In genomic region chr4:149571209-149571608, GRCm38 (mm10) we compare ENCODE assay signal across 9 mouse cellular contexts. TPM values are rescaled to one million over a fixed set of nuclear protein-coding genes. Genes with fewer than 3 reads are reported as not detected.
DNase-seq lines count a peak whose midpoint lies in the region; ATAC-seq and TF ChIP-seq lines count a peak whose summit lies in the region.
"Had no signal": no experiment of that assay in that cellular context is flagged by ENCODE, and none has a peak within 500 bp of the region (broad histone marks: within the 10 kb centered on the region; RNA-seq: fewer than 3 reads in every experiment).

No protein-coding gene starts in this region.

- POLR2A ChIA-PET in Patski (lab: Charles Lee) = interaction anchor here (0.6 kb wide), 1 partner anchor 15 kb away, joined by 3 read pairs; no protein-coding TSS in a partner anchor

- H3K4me3 ChIP-seq in lung, adult 2 months (replicated peaks; ENCODE audit: extremely low read depth, low read depth, low read length) = peak overlapping the region; percentile 21

- peak; percentile 69; the same call in 1 of the 2 replicates for TF ChIP-seq POLR2A in lung, adult 2 months (IDR thresholded peaks at IDR 0.05; ENCODE audit: borderline replicate concordance, extremely low read depth, low read depth, low read length)

- CTCF ChIA-PET in Patski (lab: Charles Lee) = interaction anchor here (1.0 to 1.9 kb wide), 6 partner anchors 9 to 22 kb away, joined by 3 to 5 read pairs (median 4); no protein-coding TSS in a partner anchor

- peak; percentile 60 for ATAC-seq in Patski
- 0 out of 2 replicates have a peak, but pooled peaks have one; percentile 1 for ATAC-seq in granulocyte monocyte progenitor cell, adult 5-6 weeks (replicated peaks; ENCODE audit: poor library complexity, severe bottlenecking)

- in situ Hi-C loops in Patski (cut with MboI; ENCODE audit: low pct_unique_long_range_greater_than_20kb) = no loop called here

- peaks cover 29% of the 10 kb centered on the region for H3K4me1 ChIP-seq in lung, adult 2 months (ENCODE audit: control insufficient read depth, insufficient read depth, low read length)

- DNase-seq in heart, adult 8-10 months (ENCODE audit: low spot score) = peak; percentile 60
- DNase-seq in heart, postnatal 4 days = no peak
- peak; percentile 72 for DNase-seq in Patski (ENCODE audit: low read depth, low spot score)
- no peak for DNase-seq in lung, adult 2 months
- no peak for DNase-seq in B cell, adult 2 months
- no peak for DNase-seq in cerebellum, postnatal 10 days
- no peak for DNase-seq in cerebellum, adult 8-10 months
- DNase-seq: embryo, embryonic 11 days had no signal

- H3K27me3 ChIP-seq in Patski = no peaks in the 10 kb centered on the region

- 21% methylated on average over 5 of the region's 5 CpGs for WGBS in lung, adult 2 months

- no peak for TF ChIP-seq CTCF in Patski (IDR thresholded peaks at IDR 0.05)
- no peak for TF ChIP-seq CTCF in lung, adult 2 months (IDR thresholded peaks at IDR 0.05; ENCODE audit: insufficient read depth, low read length)

RNA-seq across cellular contexts. Expression of gene Clstn1, which starts 15.1 kb away (rescaled TPM):
- total RNA-seq in heart, adult 8-10 months (2022) = 10 to 100 TPM; 85.3 to 96.5 (median 94.1) TPM
- 10 to 100 TPM; 66.8 to 73.7 TPM for total RNA-seq in heart, postnatal 4 days (2021)
- polyA plus RNA-seq in Patski (2021) = 195 TPM
- 0.90 and 3.0 TPM in 2 replicates for total RNA-seq in granulocyte monocyte progenitor cell, adult 5-6 weeks (2014; fragmentation: Nextera tagmentation)
- total RNA-seq in granulocyte monocyte progenitor cell, adult 5-6 weeks (2017) = 3.0 and 3.2 TPM in 2 replicates
- polyA plus RNA-seq in lung, adult 2 months (2012; rRNA removed) = 93.8 and 111 TPM in 2 replicates

RNA-seq across cellular contexts. Expression of gene Ctnnbip1, which starts 53.2 kb away (rescaled TPM):
- total RNA-seq in heart, adult 8-10 months (2022) = 10 to 100 TPM; 16.0 to 23.2 (median 20.5) TPM
- 10 to 100 TPM; 60.5 to 66.4 TPM for total RNA-seq in heart, postnatal 4 days (2021)
- polyA plus RNA-seq in Patski (2021) = 17.3 TPM
- 3.5 and 8.7 TPM in 2 replicates for total RNA-seq in granulocyte monocyte progenitor cell, adult 5-6 weeks (2014; fragmentation: Nextera tagmentation)
- total RNA-seq in granulocyte monocyte progenitor cell, adult 5-6 weeks (2017) = 2.8 and 4.6 TPM in 2 replicates
- polyA plus RNA-seq in lung, adult 2 months (2012; rRNA removed) = 9.8 and 16.0 TPM in 2 replicates

Comparison
In these comparisons a context has a peak if more than half of its experiments do, and no peak if none do; other contexts are left out.
1. DNase-seq: peak in heart, adult 8-10 months (single experiment) and Patski (single experiment); none in heart, postnatal 4 days (single experiment), lung, adult 2 months (single experiment), B cell, adult 2 months (0 of 2), cerebellum, postnatal 10 days (0 of 2) and cerebellum, adult 8-10 months (single experiment).
2. RNA of gene Clstn1, which starts 15.1 kb away (total RNA-seq): 85.3 to 96.5 TPM in heart, adult 8-10 months and 66.8 to 73.7 TPM in heart, postnatal 4 days; 0.90 to 3.2 TPM in granulocyte monocyte progenitor cell, adult 5-6 weeks; every median in the first group is over 10 times any median in the second.